Mouse (Mus musculus) stomach, postnatal 0 days (tissue): ENCODE results near the gene Uqcc2.

ENCODE experiments used
- CTCF ChIP-seq: IDR thresholded peaks from 2 replicates; pipeline ENCODE4 v1.5.1; 2016; ENCODE audit warnings: antibody characterized with exemption, low read depth, mild to moderate bottlenecking, moderate library complexity
- EP300 ChIP-seq: optimal IDR thresholded peaks from 2 replicates; pipeline ENCODE3; 2016; ENCODE audit warnings: antibody characterized with exemption

- TF ChIP-seq EP300 (no peak), CTCF (no peak)
Observed at GRCm38 (mm10) chr17:27153773-27154193, 20.1 kb upstream of the Uqcc2 start.
